Mouse (Mus musculus): Measurements from ENCODE around the gene Rarres2. TPM values are rescaled to one million over a fixed set of nuclear protein-coding genes. Genes with fewer than 3 reads are reported as not detected.

Rarres2 gene
- polyA plus RNA-seq, 1 experiment from 2014 or later: 87.2 TPM

DNA sequence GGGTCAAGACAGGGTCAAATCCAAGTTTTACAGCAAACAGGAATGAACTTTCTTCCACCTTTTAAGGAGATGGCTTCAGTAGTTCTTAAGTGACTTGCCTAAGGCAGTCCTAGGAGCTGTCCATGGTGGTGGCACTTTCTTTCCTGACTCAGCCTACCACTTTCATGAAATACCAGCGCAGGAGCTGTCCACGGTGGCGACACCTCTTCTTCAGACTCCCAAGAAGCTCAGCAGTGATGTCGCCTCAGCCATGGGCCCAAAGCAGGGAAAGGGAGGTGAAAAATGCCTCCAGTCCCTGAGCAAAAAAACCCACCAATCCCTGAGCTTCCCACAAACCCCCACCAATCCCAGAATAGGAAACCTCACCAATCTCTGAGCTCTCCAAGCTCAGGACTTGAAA is 19.7 kb downstream of the Rarres2 start:
- 0 out of 2 replicates have a peak, but pooled peaks cover 7% of the 10 kb centered on the region for H3K4me1 ChIP-seq (replicated peaks)
- H3K27me3 ChIP-seq (replicated peaks): no peaks in the 10 kb centered on the region
- no peaks in the 10 kb centered on the region for H3K36me3 ChIP-seq
- no peak overlapping the region for H3K4me2 ChIP-seq (replicated peaks)
- ATAC-seq: no peak
- H3K27ac ChIP-seq: no peak overlapping the region
- 47% methylated on average over 4 of the region's 4 CpGs for WGBS
- H3K4me3 ChIP-seq (replicated peaks): no peak overlapping the region
- no peaks in the 10 kb centered on the region for H3K9me3 ChIP-seq
- H3K9ac ChIP-seq: no peak overlapping the region

- Histone ChIP-seq H3K4me2 (replicated peaks) (no peak overlapping the region), H3K4me1 (replicated peaks) (no peaks in the 10 kb centered on the region), H3K36me3 (no peaks in the 10 kb centered on the region), H3K27me3 (replicated peaks) (no peaks in the 10 kb centered on the region), H3K4me3 (replicated peaks) (no peak overlapping the region), H3K27ac (no peak overlapping the region), H3K9me3 (no peaks in the 10 kb centered on the region), H3K9ac (no peak overlapping the region)
- ATAC-seq: no peak
- WGBS: 79% methylated on average over 6 of the region's 6 CpGs
These were observed 24.3 kb downstream of the Rarres2 start for GRCm38 (mm10) chr6:48548314-48548713.

GRCm38 (mm10) chr6:48546858-48547257 is 25.7 kb downstream of the Rarres2 start:
- no peak overlapping the region for H3K9ac ChIP-seq
- H3K4me2 ChIP-seq (replicated peaks): no peak overlapping the region
- H3K4me3 ChIP-seq (replicated peaks): no peak overlapping the region
- H3K4me1 ChIP-seq (replicated peaks): peaks cover 4% of the 10 kb centered on the region; the same call in 1 of the 2 replicates
- H3K36me3 ChIP-seq: no peaks in the 10 kb centered on the region
- no peaks in the 10 kb centered on the region for H3K9me3 ChIP-seq
- no peak overlapping the region for H3K27ac ChIP-seq
- no peak for ATAC-seq
- H3K27me3 ChIP-seq (replicated peaks): no peaks in the 10 kb centered on the region
- 50% methylated on average over 4 of the region's 4 CpGs for WGBS

DNA sequence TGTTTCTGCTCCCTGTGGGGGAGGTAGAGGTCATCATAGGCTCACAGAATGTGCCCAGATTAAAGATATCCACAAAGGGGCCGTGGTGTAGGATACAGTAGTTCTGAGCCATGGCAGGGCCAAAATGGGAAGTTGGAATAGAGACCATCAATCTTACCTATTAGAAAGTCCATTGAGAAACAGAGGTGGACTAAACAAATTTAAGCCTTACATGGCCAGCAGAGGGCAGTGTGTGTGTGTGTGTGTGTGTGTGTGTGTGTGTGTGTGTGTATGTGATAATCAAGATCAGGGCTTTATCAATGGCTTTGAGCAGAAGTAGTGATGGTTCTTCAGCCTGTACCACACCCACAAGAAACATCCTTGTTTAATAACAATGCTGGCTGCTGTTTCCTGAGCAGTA is 26.3 kb downstream of the Rarres2 start:
- Histone ChIP-seq H3K9ac (no peak overlapping the region), H3K9me3 (no peaks in the 10 kb centered on the region), H3K4me3 (replicated peaks) (no peak overlapping the region), H3K27ac (no peak overlapping the region), H3K27me3 (replicated peaks) (no peaks in the 10 kb centered on the region), H3K36me3 (no peaks in the 10 kb centered on the region), H3K4me2 (replicated peaks) (no peak overlapping the region), H3K4me1 (replicated peaks) (peaks cover 4% of the 10 kb centered on the region; the same call in 1 of the 2 replicates)
- 70% methylated on average over 1 of the region's 1 CpGs for WGBS
- ATAC-seq: no peak; the same call in 1 of the 2 replicates

DNA sequence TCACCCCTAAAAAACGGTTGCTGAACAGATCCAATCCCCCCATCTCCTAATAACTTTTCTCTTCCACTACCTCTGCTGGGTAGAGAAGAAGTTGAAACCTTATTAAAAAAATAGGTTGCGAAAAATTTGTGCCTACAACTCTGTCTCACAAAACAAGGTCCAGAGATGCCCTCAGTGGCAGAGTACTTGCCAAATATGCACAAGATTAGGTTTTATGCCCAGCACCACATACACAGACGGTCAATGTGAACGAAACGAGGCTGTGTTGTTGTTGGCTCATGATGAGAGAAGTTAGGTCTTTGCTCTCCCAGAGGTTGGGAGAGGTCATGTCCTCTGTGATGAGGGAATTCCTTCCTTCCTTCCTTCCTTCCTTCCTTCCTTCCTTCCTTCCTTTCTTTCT is 27.3 kb downstream of the Rarres2 start:
- Histone ChIP-seq H3K27me3 (replicated peaks) (no peaks in the 10 kb centered on the region), H3K4me2 (replicated peaks) (no peak overlapping the region), H3K9ac (no peak overlapping the region), H3K36me3 (no peaks in the 10 kb centered on the region), H3K4me3 (replicated peaks) (no peak overlapping the region), H3K4me1 (replicated peaks) (peaks cover 4% of the 10 kb centered on the region; the same call in 1 of the 2 replicates), H3K9me3 (no peaks in the 10 kb centered on the region), H3K27ac (no peak overlapping the region)
- WGBS: 72% methylated on average over 5 of the region's 5 CpGs
- ATAC-seq: no peak

DNA sequence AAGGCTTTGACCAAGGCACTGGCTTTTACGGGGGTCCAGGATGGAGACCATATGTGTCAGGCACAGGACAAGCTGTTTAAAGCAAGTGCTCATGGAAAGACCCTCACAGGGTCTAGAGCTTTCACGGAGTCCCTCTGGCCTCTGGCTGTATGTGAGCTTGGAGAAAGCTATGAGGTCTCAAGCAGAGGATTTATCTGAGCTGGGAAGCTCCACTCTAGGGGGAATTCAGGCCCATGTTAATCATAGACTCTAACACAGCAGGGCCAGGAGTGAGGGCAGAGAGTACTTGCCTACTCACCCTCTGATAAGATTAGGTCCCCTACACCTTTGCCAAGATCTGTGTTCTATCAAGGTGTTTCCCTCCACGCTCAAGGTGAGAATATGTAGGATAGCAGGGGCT is 30.0 kb downstream of the Rarres2 start:
- no peak for ATAC-seq
- no peak overlapping the region for H3K9ac ChIP-seq
- H3K4me2 ChIP-seq (replicated peaks): no peak overlapping the region
- no peaks in the 10 kb centered on the region for H3K36me3 ChIP-seq
- WGBS: 88% methylated on average over 3 of the region's 3 CpGs
- no peak overlapping the region for H3K27ac ChIP-seq
- peaks cover 4% of the 10 kb centered on the region; the same call in 1 of the 2 replicates for H3K4me1 ChIP-seq (replicated peaks)
- no peaks in the 10 kb centered on the region for H3K9me3 ChIP-seq
- no peak overlapping the region for H3K4me3 ChIP-seq (replicated peaks)
- no peaks in the 10 kb centered on the region for H3K27me3 ChIP-seq (replicated peaks)

- no peaks in the 10 kb centered on the region for H3K9me3 ChIP-seq
- no peaks in the 10 kb centered on the region for H3K27me3 ChIP-seq (replicated peaks)
- H3K4me2 ChIP-seq (replicated peaks): no peak overlapping the region
- peaks cover 4% of the 10 kb centered on the region for H3K4me1 ChIP-seq (replicated peaks)
- no peak overlapping the region for H3K9ac ChIP-seq
- 0 out of 2 replicates have a peak, but pooled peaks have one; percentile 8 for ATAC-seq
- H3K27ac ChIP-seq: no peak overlapping the region
- no peaks in the 10 kb centered on the region for H3K36me3 ChIP-seq
- H3K4me3 ChIP-seq (replicated peaks): no peak overlapping the region
- 27% methylated on average over 7 of the region's 7 CpGs for WGBS
These were observed 30.8 kb downstream of the Rarres2 start for GRCm38 (mm10) chr6:48541560-48542450.

DNA sequence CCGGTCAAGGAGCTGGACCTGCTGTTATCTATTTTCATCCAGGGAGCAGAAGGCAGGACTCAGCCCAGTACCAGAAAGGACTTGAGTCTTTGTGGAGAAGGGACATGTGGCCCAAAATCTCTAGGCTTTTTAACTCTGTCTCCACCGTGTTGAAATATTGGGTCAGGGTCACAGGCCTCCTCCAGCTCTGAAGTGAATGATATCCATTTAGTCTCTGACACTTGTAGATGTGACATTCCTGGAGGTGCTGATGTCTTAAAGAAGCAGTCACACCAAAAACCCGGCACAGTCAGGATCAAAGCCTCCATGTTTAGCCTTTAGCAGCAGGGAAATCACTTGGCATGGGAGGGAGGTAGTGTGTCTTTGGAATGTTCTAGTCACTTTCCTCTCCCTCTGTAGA is 31.9 kb downstream of the Rarres2 start:
- no peak overlapping the region for H3K9ac ChIP-seq
- no peak overlapping the region for H3K27ac ChIP-seq
- no peaks in the 10 kb centered on the region for H3K36me3 ChIP-seq
- WGBS: 48% methylated on average over 3 of the region's 3 CpGs
- H3K4me1 ChIP-seq (replicated peaks): peaks cover 4% of the 10 kb centered on the region
- no peaks in the 10 kb centered on the region for H3K9me3 ChIP-seq
- ATAC-seq: no peak
- H3K4me3 ChIP-seq (replicated peaks): no peak overlapping the region
- H3K27me3 ChIP-seq (replicated peaks): no peaks in the 10 kb centered on the region
- H3K4me2 ChIP-seq (replicated peaks): no peak overlapping the region

DNA sequence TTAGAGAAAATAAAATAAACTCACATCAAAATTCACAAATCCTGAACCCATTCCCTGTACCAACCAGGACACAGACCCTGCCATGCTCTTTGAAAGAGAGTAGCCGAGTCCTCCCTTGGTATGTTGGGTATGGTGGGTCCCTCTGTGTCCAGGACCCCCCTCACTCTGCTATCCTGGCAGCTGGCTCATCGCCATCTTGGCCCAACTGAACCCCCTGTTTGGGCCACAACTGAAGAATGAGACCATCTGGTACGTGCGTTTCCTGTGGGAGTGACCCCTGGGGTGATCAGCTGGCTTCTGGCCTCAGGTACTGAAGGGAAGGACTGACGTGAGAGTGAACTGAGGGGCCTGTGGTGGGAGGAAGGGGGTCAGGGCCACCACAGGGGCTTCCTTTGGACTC is 32.7 kb downstream of the Rarres2 start:
- Histone ChIP-seq H3K27ac (no peak overlapping the region), H3K27me3 (replicated peaks) (no peaks in the 10 kb centered on the region), H3K4me3 (replicated peaks) (no peak overlapping the region), H3K4me2 (replicated peaks) (no peak overlapping the region), H3K36me3 (no peaks in the 10 kb centered on the region), H3K9ac (no peak overlapping the region), H3K4me1 (replicated peaks) (peaks cover 4% of the 10 kb centered on the region), H3K9me3 (no peaks in the 10 kb centered on the region)
- 73% methylated on average over 5 of the region's 5 CpGs for WGBS
- ATAC-seq: no peak

- Histone ChIP-seq H3K27me3 (replicated peaks) (no peaks in the 10 kb centered on the region), H3K36me3 (no peaks in the 10 kb centered on the region), H3K4me1 (replicated peaks) (peaks cover 4% of the 10 kb centered on the region), H3K27ac (no peak overlapping the region), H3K4me3 (replicated peaks) (no peak overlapping the region), H3K4me2 (replicated peaks) (no peak overlapping the region), H3K9me3 (no peaks in the 10 kb centered on the region), H3K9ac (no peak overlapping the region)
- no peak for ATAC-seq
- 78% methylated on average over 4 of the region's 5 CpGs for WGBS
These were observed 33.5 kb downstream of the Rarres2 start for GRCm38 (mm10) chr6:48538841-48539737.

GRCm38 (mm10) chr6:48537105-48537954 is 35.3 kb downstream of the Rarres2 start, which contains the start of gene Atp6v0e2:
Atp6v0e2 (plus strand) TSS chr6:48537615.
- no peaks in the 10 kb centered on the region for H3K27me3 ChIP-seq (replicated peaks)
- WGBS: 6% methylated on average over 38 of the region's 38 CpGs
- H3K9ac ChIP-seq: peak within 1 kb of the TSS; percentile 43
- H3K9me3 ChIP-seq: no peaks in the 10 kb centered on the region
- H3K36me3 ChIP-seq: no peaks in the 10 kb centered on the region
- peak within 1 kb of the TSS; percentile 70 for H3K4me2 ChIP-seq (replicated peaks)
- peak; percentile 91 for ATAC-seq
- H3K27ac ChIP-seq: 0 out of 2 replicates have a peak within 1 kb of the TSS, but pooled peaks have one; percentile 48
- peak within 1 kb of the TSS; percentile 45 for H3K4me3 ChIP-seq (replicated peaks)
- peaks cover 4% of the 10 kb centered on the region for H3K4me1 ChIP-seq (replicated peaks)
